Mouse (Mus musculus) natural killer cell, adult 2 months (primary cell): Measurements from ENCODE around the gene Cep162.
A peak's percentile ranks its signal among the peaks of the same experiment; 100 is the strongest.

Experiments used
- DNase-seq, 2 experiments: peaks; one replicate each; pipeline ENCODE4 v3.0.0; 2022; ENCODE audit warnings: low spot score in 2 of 2

The Cep162 gene

DNA sequence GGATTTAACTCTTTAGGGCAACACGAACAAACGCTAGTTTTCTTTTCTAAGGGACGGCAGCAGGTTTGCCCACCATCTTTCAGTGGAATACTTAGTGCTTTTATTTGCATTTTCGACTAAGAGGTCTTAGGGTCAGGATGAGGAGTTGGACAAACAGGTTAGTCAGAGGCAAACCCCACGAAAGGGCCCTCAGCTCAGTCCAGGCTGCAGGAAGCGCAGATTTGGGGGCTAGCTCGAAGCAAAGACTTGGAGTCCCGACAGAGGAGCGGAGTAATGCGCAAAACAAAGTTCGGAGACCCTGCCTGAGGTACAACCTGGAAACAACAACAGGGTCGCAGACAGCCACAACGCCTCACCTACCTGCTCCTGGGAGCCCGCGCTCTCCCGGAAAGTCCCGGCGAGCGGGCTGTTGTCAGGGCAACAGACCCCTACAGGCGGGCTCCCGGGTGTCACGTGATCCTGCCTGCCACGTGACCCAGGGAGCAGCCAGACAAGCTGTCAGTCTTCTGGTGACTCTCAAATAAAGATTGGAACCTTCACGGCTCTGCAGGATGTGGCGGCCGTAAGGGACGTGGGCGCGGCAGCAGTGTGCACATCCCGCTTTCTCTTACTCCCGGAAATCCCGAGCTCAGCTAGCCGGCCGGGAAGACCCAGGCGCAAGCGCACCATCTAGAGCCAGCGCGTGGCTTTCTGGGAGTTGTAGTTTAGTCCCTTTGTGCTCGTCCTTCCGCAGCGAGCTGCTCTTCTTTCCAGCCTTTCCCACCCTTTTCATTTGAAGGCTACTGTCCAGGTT is at the start of gene Cep162:
Gene Cep162 (minus strand): TSS at position 634 of the 793 bp plus-strand sequence.
- DNase-seq, result peak; percentile 84 to 85

DNA sequence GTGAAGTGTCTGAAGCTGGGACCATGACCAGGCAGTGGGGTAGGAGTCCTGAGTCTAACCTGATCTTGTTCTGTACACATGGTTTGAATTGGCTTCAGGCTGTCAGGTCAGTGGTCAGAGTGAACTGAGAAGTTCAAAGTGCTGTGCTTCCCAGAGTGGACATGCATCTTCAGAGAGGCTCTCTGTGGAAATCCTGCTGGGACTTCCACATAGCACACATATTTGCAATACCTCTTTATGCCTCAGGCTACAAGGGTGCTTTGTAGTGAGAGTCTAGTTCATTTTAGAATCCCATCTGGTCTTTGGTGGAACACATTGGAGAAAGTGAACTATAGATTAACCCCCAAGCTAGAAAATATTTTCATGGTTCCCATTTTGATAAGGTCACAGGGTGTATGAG is 47.9 kb upstream of the Cep162 start:
- no peak for DNase-seq

DNA sequence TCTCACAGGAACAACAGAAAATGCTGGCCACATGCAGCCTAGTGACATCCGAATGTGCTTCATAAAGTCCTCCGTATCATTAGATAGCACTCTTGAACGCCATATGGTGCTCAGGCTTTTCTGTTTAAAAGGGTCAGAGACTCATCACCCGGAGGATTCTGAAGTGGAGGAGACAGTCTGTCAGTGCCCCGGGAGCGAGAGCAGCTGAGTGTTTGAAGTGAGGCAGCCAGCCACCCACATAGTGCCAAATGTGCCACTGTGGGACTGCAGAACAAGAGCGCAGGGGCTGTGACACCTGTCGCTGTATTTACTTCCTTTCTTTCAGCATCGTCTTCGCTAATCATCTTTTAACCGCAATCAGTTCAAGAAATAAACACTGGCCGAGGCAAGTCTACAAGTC is 43.6 kb upstream of the Cep162 start:
- no peak for DNase-seq

DNA sequence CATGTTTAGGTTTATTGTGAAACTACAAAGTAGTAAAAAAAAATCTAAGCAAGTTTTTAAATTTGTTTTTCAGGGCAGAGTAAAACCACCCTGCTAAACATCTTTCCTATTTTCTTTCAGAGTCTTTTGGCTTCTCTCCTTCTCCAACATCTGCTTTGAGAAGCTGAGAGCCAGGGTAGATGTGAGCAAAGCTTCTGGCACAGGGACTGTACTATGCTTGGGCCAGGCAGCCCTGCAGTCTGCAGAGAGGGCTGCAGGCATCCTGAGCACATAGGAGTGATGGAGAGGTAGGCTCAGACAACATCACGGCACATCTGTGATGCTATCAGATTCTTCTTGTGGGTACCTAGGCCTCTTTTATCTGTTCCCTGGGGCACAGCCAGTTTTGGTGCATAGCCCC is 42.2 kb upstream of the Cep162 start:
- no peak for DNase-seq

DNA sequence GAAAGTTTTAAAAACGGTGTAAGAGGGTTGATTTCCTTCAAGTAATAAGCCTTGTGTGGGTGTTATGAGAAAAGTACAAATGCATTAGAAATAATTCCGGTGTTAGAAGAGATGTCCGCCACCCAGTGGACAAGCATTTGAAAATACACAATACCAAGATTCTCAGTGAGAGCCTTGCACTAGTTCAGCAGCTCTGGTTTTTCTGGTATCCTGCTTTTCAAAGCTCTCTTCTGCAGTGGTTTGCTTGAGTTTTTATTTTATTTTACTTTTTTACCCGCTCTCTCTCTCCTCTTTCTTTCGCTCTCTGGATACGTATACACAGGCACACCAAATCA is 327 bp upstream of the Cep162 start:
- no peak for DNase-seq

DNA sequence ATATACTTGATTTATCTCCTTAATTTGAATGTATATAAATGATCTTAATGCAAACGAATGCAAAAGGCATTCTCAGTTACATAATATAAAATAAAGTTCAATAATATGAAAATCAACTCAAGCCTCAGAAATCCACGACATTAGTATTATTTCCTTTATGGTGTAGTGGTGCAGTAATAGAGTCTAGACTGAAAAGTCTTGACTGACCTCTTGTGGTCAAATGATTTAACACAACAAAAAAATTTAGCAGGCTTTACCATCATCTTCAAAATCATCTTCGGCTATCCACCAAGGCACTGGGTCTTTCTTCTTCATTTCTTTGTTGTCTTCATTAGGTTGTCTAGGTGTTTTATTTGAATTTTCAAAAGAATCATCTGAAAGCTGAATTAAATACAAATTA is 7.2 kb downstream of the Cep162 start:
- DNase-seq, result no peak

DNA sequence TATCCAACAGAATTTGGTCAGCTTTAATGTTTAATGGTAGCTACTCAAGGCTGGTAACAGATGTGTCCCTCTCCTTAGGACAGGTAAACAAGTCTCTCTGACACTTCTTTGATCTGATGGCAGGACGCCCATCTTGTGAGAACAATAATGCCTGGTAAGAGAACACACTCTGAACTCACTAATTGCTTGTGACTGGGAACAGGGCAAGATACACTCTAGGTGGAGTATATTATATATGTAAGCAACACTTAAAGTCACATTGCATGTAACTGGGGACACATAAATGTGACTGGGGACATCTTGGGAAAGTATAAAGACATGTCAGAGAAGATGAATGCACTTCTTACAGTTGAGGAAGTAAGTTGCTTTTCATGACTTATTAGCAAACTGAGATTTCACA is 7.7 kb downstream of the Cep162 start:
- DNase-seq, result no peak

DNA sequence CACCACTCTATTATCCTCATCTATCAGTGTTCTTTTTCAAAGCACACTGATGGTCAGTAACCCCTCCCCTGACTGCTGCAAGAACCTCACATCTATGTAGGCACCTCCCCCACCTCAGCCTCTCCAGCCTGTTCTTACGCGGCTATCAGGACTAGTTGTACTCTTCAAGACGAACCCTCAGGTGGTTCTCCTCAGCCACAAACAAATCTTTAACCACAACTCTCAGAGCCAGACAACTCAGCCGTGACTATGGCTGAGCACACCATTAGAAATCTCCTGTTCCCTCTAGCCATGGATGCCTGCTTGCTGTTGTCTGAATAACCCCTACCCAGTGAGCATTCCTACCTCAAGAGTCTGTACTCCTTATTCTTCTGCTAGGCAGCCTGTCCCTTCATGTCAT is 42.1 kb downstream of the Cep162 start:
- no peak for DNase-seq

DNA sequence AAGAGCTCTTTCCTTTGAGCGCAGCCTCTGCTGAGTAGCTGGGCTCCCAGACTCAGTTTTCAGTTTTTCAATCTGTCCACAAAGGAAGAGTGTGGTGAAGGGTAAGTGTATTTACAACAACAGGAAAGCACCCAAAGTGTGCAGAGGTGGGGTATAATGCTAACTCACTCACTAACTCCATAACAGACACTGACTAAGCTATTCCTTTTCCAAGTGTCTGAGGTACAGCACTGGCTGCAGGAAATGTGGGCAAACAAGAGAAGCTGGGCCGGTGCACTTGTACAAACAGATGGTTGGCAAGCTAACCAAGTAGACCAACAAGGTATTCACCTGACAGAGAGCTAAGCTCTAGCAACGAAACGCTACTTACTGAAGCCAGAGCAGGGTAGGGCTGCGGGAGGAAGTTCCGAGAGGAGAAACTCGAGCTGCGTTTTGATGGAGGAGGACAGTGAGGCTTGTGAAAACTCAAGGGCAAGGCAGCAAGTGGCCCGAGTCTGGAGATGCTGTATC is 44.5 kb downstream of the Cep162 start:
- DNase-seq, result no peak

DNA sequence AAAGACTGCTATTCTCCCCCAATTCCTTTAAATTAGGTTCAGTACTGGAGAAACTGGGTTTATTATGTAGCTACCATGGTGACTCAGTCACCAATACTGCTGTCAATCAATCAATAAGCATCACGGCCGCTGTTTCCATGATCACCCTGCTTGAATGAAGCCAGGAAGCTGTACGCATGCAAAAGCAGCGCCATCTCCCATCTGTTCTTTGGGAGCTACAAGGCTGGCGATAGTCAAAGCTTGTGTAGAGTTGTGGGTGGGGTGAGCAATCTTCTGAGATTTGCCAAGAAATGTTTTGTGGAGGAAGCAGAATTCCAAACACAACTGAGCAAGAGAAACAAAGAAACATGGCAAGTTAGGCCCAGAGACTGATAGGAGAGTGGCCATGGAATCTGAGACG is 52.9 kb downstream of the Cep162 start:
- DNase-seq, result no peak

DNA sequence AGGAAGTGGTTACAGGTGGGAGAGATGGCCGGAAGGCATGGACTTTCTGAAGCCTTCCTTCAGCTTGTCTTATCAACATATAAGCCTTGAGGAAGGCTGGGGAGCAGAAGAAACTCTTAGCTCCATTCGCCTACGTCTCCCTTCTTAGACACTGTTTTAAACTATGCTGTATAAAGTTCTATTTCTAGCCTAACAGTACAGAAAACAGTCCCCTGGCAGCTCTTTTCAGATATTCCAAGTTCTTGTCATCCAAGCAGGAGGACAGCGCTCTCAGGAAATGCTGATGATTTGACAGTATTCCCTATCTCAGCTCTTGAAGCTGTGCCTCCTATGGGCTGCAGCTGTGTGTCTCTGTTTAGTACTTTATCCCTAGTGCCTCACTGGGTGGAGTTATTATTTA is 54.4 kb downstream of the Cep162 start:
- no peak for DNase-seq

DNA sequence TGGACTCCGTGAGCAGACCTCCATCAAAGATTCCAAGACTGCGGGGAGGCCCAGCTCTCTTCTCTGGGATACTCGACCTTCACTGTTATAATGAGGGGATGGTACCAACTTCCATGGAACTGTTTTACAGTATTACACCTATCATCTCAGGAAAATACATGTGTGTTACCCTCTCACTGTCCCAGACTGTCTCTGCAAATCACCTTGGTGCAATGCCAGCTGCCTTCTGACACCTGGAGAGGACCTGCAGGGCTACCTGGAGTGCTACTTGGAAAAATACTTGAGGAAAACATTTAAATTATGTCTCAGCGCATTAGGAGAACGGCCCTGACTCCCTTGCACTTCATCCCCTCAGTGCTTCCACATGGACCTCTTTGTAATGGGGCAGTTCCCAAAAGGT is 54.9 kb downstream of the Cep162 start:
- DNase-seq, result no peak

DNA sequence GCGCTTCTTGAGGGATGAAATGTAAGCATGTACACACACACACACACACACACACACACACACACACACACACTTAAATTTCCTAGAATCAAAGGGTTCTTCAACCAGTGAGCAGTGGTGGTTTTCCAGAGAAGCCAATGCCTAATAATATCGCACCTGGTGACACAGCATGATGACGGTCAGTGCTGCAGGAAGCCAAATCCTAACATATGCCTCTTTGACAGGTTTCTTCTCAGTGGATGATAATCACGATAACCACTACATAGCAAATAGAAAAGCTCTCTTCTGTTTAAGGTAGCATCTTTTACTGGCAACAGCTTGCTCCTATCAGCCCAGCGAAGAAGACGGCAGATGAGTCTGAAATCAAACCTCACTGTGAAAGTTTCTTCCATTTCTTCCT is 57.3 kb downstream of the Cep162 start:
- DNase-seq, result no peak

DNA sequence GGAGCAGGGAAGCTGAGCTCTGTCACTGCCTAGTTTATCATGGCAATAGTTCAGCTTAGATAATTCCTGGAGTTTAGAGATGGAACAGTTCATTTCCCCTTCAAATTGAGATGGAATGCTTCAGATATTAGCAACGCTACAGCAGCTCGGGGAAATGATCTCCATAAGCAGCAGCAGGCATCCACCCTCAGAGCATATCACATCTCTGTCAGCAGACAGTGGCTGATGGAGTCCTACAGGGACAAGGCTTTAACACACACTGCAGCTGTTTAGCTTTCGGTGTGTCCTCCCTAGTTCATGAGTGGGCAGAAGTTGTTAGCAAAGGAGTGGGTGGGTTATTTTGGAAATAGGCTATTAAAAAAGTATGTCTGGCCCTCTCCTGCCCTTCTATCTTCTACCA is 58.1 kb downstream of the Cep162 start:
- DNase-seq, result no peak

DNA sequence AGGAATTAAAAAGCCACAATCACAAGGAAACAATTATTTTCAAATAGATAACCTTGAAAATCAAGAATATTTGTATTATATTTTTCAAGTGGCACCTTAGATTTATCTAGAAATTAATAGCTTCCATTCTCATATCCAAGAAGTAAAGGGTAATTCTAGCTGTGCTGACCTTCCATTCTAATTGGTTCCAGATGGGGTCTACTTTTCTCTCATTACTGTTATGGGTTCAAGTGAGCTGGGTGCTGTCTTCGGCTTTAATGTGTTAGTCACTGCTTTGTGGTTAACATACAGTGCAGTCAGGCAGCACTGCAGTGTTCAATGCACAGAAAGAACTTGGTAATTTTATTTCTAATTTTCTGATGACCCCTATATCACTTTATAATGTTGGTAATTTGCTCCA is 61.6 kb downstream of the Cep162 start:
- DNase-seq, result no peak

DNA sequence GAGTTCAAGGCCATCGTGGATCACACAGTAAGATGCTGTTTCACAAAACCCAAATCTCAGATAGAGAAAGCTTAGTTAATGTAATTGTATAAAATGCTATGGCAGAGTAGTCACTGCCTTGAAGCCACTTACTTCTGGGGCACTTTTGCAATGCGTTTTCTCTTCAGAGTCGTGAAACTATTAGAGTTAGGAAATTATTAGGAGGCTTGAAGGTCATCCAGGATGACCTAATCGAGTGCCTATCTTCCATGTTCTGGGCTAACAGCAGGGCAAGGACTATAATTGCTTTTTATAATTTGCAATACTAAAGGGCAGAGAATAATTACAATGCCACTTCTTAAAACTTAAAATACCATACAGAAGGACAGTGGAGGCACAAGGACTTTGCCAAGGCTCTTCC is 68.0 kb downstream of the Cep162 start:
- DNase-seq, result no peak

DNA sequence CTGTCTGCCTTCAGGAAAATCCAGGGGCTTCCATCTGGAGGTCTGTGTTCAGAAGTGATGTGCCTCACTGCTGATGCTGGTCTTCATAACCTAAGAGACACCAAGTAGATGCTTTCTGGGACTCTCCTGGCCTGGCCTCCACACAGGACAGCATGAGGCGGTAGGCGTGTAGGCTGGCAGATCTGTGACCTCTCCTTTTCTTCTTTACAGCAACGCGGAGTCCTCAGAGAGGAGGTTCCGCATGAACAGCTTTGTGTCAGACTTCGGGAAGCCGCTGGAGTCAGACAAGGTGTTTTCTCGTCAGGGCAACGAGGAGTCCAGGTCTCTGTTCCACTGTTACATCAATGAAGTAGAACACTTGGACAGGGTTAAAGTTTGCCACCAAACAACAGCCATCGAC is 73.1 kb downstream of the Cep162 start:
- no peak for DNase-seq

DNA sequence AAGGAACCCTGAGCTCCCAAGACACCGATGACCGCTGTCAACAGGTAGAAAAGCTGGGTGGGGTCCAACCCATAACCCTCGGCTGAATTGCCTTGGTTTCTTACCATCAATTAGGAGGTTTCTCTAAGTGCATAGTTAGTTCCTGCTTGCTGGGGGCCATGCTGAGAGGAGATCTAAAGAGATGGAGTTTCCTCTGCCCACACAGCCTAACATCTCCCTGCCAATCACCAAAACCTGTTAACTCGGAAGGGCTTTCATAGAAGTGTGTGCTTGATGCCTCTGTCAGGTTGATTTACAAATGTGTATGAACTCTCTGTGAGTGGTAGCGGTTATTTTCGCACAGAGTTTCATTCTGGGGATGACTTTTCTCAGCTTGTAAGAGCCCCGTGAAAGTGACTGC is 76.8 kb downstream of the Cep162 start:
- DNase-seq, result no peak

DNA sequence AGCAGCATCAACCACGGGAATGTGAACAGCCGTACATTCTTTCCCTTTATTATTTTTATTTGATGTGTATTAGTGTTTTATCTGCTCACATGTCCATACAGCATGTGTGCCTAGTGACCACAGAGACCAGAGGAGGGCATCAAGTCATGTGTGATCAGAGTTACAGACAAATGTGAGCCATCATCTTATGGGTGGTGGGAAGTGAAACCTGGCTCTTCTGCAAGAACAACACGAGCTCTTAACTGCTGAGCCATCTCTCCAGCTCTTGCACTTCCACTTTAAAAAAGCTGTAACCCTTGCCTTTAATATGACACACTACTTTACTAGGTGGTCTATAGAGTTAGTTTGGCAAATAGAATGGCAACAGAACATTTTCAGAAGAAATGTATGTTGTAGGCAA is 83.8 kb downstream of the Cep162 start:
- no peak for DNase-seq

DNA sequence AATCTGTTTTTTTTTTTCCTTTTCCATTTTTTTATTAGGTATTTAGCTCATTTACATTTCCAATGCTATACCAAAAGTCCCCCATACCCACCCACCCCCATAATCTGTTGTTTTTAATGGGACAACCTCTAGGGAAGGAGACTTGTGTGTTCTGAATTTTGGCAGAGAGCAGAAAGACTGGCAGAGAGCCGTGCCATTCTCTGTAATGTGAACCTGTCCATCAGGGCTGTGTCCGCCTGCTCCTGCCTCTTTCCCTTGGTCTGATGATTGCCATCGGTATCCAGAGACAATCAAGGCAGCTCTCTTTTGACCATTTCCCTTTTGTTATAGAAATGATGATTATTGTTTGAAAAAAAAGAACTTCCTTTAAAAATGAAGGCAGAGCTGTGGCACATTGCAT is 84.4 kb downstream of the Cep162 start:
- DNase-seq, result no peak

DNA sequence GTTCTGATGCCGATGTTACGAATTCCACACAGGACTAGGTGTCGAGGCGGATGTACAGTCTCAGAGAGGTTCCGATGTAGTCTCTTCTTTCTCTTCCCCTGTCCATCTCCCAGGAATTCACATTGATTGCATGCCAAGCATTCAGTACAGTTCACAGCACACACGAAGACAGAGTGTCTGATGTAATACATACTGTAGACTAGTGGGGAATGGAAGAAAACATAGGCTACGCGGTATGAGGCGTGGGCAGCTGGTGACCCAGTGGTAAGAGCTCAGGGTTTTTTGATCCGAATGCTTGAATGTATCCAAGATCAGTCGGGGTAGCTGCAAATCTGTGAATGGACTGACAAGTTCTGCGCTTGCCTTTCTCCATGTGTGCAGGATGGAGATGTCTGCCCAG is 86.2 kb downstream of the Cep162 start:
- no peak for DNase-seq

DNA sequence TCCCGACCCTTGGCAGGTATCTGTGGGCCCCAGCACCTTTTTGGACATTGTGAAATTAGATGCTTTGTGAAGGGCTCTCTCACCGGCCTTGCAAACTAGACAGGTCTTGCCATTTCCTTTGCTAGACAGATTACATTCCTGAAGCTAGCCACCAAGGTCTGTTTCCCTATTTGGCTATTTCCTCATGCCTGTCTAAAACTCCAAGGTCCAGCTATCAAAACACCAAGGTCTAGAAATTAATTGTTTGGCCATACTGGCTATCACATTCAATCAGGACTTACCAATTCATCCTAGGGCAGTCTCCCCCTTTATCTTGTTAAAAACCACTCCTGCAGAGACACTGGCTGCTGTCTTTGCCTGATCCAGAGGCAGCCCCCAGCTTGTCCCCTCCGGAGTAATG is 87.3 kb downstream of the Cep162 start:
- no peak for DNase-seq

DNA sequence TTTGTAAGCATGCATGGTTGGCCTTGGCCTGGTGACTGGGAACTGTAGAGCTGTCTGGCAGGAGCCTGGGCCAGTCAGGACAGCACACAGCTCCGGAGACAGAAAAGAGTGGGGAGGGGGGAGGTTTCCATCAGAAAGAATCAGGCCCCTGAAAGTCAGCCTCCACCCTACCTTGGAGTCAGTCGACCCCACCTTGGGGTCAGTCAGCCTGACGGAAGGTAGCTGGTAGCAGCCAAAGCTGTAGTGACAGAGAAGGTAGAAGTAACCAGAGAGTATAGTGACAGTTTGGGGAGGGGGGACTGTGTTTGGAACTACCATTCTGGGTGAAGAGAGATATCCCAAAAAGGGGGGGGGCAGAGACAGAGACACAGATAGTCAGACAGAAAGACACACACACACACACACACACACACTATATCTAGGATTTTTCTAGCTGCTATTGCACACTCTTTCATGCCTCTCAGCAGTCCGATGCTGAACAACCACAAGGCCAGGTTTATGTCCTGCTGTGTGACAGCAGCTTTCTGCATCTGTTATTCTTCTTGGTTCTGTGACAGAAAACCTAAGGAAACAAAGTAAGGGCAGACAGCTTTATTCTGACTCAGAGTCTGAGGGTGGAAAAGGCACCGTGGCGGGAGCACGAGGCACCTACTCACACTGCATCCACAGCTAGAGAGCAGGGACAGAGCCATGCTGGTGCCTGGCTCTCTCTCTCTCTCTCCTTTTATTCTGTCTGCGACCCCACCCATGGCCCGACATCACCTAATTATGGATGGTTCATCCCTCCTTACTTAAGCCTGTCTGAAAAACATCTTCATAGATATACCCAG is 88.1 kb downstream of the Cep162 start:
- DNase-seq, result no peak
